Mouse (Mus musculus) heart, embryonic 12.5 days (tissue): ENCODE results near the gene Utp3. TPM values are rescaled to one million over a fixed set of nuclear protein-coding genes. Genes with fewer than 3 reads are reported as not detected.

Experiments used
- ATAC-seq: fragments of 200-750 bp; cut with Nextera tagmentation; 2 replicates; pipeline ENCODE4 v1.8.0; 2017; ENCODE audit warnings: moderate TSS enrichment, moderate library complexity; ENCODE audit not compliant: insufficient number of reproducible peaks, low FRiP score
- H3K27ac ChIP-seq: fragments of 300-500 bp; sonication (generic); 2 replicates; pipeline ENCODE4 v1.5.1; 2016; ENCODE audit warnings: mild to moderate bottlenecking, moderate library complexity; ENCODE audit not compliant: poor library complexity, severe bottlenecking
- H3K27me3 ChIP-seq: fragments of 300-500 bp; sonication (generic); replicated peaks from 2 replicates; pipeline ENCODE4 v1.6.1; 2016; ENCODE audit warnings: mild to moderate bottlenecking, moderate library complexity
- H3K36me3 ChIP-seq: fragments of 300-500 bp; sonication (generic); 2 replicates; pipeline ENCODE4 v1.6.1; 2016; ENCODE audit warnings: mild to moderate bottlenecking, moderate library complexity
- H3K4me1 ChIP-seq: fragments of 300-500 bp; sonication (generic); replicated peaks from 2 replicates; pipeline ENCODE4 v1.6.1; 2016; ENCODE audit warnings: mild to moderate bottlenecking
- H3K4me2 ChIP-seq: fragments of 300-500 bp; sonication (generic); 2 replicates; pipeline ENCODE4 v1.6.1; 2016; ENCODE audit warnings: mild to moderate bottlenecking, moderate library complexity
- H3K4me3 ChIP-seq: fragments of 300-500 bp; sonication (generic); 2 replicates; pipeline ENCODE4 v1.5.1; 2016; ENCODE audit warnings: mild to moderate bottlenecking
- H3K9ac ChIP-seq: fragments of 300-500 bp; sonication (generic); 2 replicates; pipeline ENCODE4 v1.6.1; 2016; ENCODE audit warnings: mild to moderate bottlenecking, moderate library complexity
- H3K9me3 ChIP-seq: fragments of 300-500 bp; sonication (generic); replicated peaks from 2 replicates; pipeline ENCODE4 v1.6.1; 2016; ENCODE audit warnings: mild to moderate bottlenecking, moderate library complexity
- WGBS: fragments of 180-500 bp; shearing (Covaris S2); methylation state at CpG from one replicate; pipeline ENCODE4 v1.1.7; 2016; 5-methylcytosine and 5-hydroxymethylcytosine counted together
- polyA plus RNA-seq: library from polyadenylated mRNA; unstranded; fragments of >200 nt; fragmentation: Nextera tagmentation; extraction: Ambion mirVana; gene quantifications from 2 replicates; pipeline ENCODE4 v1.2.1, GENCODE M21; 2016

Gene Utp3
- polyA plus RNA-seq, 1 experiment from 2014 or later: 49.1 TPM

GRCm38 (mm10) chr5:88595537-88596455 lies 41.5 kb downstream of the Utp3 start:
- H3K27me3 ChIP-seq: no peaks in the 10 kb centered on the region
- WGBS: 72% methylated on average over 5 of the region's 5 CpGs
- ATAC-seq: no peak
- H3K4me1 ChIP-seq: peaks cover 6% of the 10 kb centered on the region; the same call in 1 of the 2 replicates
- H3K27ac ChIP-seq: no peak overlapping the region
- no peak overlapping the region for H3K4me2 ChIP-seq
- no peak overlapping the region for H3K4me3 ChIP-seq
- no peaks in the 10 kb centered on the region for H3K36me3 ChIP-seq
- H3K9me3 ChIP-seq: no peaks in the 10 kb centered on the region
- H3K9ac ChIP-seq: no peak overlapping the region

DNA sequence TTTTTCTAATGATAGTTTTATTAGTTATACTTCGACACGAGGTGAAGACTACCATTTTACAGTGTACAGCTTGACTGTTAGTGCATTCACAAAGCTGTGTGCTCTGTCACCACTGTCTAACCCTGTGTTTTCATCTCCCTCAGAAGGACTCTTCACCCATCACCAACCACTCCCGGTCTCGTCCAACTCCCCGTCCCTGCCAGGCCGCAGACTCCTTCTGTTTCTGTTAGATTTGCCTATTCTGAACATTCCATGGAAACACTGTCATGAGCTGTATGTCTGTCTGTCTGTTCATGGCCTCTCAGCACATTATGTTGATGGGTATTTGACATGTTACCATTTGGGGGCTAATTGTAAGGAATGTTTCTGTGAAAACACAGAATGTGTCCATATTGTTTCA lies 44.7 kb downstream of the Utp3 start:
- Histone ChIP-seq H3K4me3 (no peak overlapping the region), H3K4me1 (peaks cover 10% of the 10 kb centered on the region; the same call in 1 of the 2 replicates), H3K9ac (no peak overlapping the region), H3K36me3 (no peaks in the 10 kb centered on the region), H3K4me2 (no peak overlapping the region), H3K27ac (no peak overlapping the region), H3K9me3 (no peaks in the 10 kb centered on the region), H3K27me3 (no peaks in the 10 kb centered on the region)
- 83% methylated on average over 6 of the region's 6 CpGs for WGBS
- no peak for ATAC-seq

DNA sequence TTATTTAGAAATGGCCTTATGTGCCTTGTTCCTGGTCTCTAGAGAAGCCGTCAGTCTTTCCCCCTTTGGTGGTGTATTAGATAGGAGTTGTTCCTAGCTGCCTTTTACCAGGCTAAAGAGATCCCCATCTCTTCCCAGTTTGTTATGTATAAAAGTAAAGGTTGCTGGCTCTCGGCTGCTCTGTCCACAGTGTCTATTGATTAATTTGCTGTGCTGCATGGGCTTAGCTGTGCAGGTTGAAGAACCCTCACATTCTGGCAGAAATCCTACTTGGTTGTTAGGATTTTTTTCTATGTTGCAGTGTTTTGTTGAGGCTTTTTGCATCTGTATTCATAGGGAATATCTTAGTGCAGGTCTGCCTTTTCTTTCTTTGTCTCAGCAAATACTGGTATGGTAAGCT lies 47.8 kb downstream of the Utp3 start:
- no peak overlapping the region for H3K4me2 ChIP-seq
- 81% methylated on average over 2 of the region's 2 CpGs for WGBS
- no peak for ATAC-seq
- no peak overlapping the region for H3K9ac ChIP-seq
- H3K9me3 ChIP-seq: no peaks in the 10 kb centered on the region
- H3K27me3 ChIP-seq: no peaks in the 10 kb centered on the region
- peaks cover 10% of the 10 kb centered on the region; the same call in 1 of the 2 replicates for H3K4me1 ChIP-seq
- no peak overlapping the region for H3K27ac ChIP-seq
- H3K36me3 ChIP-seq: no peaks in the 10 kb centered on the region
- no peak overlapping the region for H3K4me3 ChIP-seq

GRCm38 (mm10) chr5:88602713-88603112 lies 48.5 kb downstream of the Utp3 start:
- no peak for ATAC-seq
- 84% methylated on average over 3 of the region's 3 CpGs for WGBS

GRCm38 (mm10) chr5:88604046-88604445 lies 49.8 kb downstream of the Utp3 start:
- H3K27me3 ChIP-seq: no peaks in the 10 kb centered on the region
- ATAC-seq: no peak
- 90% methylated on average over 3 of the region's 3 CpGs for WGBS
- H3K4me2 ChIP-seq: no peak overlapping the region
- H3K4me1 ChIP-seq: peaks cover 10% of the 10 kb centered on the region; the same call in 1 of the 2 replicates
- H3K9ac ChIP-seq: no peak overlapping the region
- H3K9me3 ChIP-seq: no peaks in the 10 kb centered on the region
- no peak overlapping the region for H3K27ac ChIP-seq
- H3K36me3 ChIP-seq: no peaks in the 10 kb centered on the region
- no peak overlapping the region for H3K4me3 ChIP-seq

More at GRCm38 (mm10) chr5:88602713-88603112, 48.5 kb downstream of the Utp3 start:
- Histone ChIP-seq H3K4me1 (peaks cover 10% of the 10 kb centered on the region; the same call in 1 of the 2 replicates), H3K4me2 (no peak overlapping the region), H3K9ac (no peak overlapping the region), H3K4me3 (no peak overlapping the region), H3K36me3 (no peaks in the 10 kb centered on the region), H3K27ac (no peak overlapping the region), H3K27me3 (no peaks in the 10 kb centered on the region), H3K9me3 (no peaks in the 10 kb centered on the region)

GRCm38 (mm10) chr5:88604641-88605358 lies 50.5 kb downstream of the Utp3 start:
- no peak for ATAC-seq
- WGBS: 87% methylated on average over 7 of the region's 7 CpGs
- Histone ChIP-seq H3K4me3 (no peak overlapping the region), H3K36me3 (no peaks in the 10 kb centered on the region), H3K27ac (no peak overlapping the region), H3K9ac (no peak overlapping the region), H3K9me3 (no peaks in the 10 kb centered on the region), H3K4me2 (no peak overlapping the region), H3K4me1 (peaks cover 10% of the 10 kb centered on the region; the same call in 1 of the 2 replicates), H3K27me3 (no peaks in the 10 kb centered on the region)

Other genes with a start within 250 kb of the Utp3 start
- gene Prol1, start 237.2 kb upstream of the Utp3 start, polyA plus RNA-seq: not detected in 2 replicates
- gene Amtn, start 178.4 kb upstream of the Utp3 start, polyA plus RNA-seq: not detected in 2 replicates
- gene Ambn, start 98.5 kb upstream of the Utp3 start, polyA plus RNA-seq: not detected in 2 replicates
- gene Enam, start 66.5 kb upstream of the Utp3 start, polyA plus RNA-seq: not detected in 2 replicates
- gene Jchain, start 26.6 kb upstream of the Utp3 start, polyA plus RNA-seq: 0.24 TPM in 1 of 2 replicates, not detected in the other
- gene Rufy3, start 10.6 kb downstream of the Utp3 start, polyA plus RNA-seq: 15.2 and 15.9 TPM in 2 replicates
- gene Grsf1, start 121.7 kb downstream of the Utp3 start, polyA plus RNA-seq: 88.2 and 90.1 TPM in 2 replicates
- 32.6 and 36.7 TPM in 2 replicates for gene Mob1b, start 166.4 kb downstream of the Utp3 start, polyA plus RNA-seq
- 48.3 and 49.1 TPM in 2 replicates for gene Dck, start 210.5 kb downstream of the Utp3 start, polyA plus RNA-seq